Mouse (Mus musculus): Measurements from ENCODE around the gene Cyfip1.
"Not testable (repeated sequence)": the region's sequence is repeated elsewhere in the genome, so short reads cannot be mapped to it uniquely, and the experiment has no call there.

Cyfip1 gene

DNA sequence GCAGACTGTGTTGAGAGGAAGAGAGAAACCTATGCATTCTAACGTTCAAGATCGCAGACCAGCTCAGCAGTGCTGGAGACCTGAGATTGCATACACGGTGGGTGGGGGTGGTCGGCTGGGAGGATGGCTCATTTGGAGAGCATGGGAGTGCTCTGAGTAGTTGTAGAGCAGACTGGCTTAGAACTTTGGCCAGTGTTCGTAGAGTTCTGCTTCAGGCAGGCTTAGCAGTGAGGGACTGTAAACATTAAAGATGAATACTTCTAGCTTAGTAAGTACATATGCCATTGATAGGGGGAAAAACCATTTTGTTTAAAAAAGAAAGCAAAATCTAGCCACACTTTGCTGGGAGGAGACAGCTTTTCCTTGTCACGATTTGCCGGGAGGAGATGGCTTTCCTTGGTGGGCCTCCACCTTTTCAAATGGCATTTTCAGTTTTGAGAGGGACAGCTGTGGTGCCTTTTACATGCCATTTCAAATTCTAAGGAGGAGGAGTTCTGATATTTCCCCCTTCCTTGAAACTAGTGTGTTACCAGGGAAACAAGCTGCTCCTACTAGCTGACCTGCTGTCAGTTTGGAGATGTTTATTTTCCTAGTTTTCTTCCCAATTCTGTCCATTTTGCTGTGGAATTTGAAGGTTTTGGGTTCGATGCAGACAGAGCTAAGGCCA is 24.3 kb downstream of the Cyfip1 start:
- DNase-seq = no peak

DNA sequence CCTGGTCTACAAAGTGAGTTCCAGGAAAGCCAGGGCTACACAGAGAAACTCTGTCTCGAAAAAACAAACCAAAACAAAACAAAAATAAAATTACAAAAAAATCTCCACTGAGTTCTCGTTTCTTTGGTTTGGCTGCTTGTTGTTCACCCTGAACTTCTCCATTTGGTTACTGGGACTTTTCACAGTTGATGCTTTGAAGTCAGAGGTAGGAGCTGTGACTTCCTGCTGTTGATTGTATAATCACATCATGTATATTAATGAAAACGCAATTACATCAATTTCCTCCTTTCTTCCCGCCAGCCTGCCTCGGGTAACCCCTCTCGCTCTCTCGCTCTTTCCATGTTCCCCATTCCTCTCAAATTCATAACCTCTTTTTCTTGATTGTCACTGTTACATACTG is 26.7 kb downstream of the Cyfip1 start:
- no peak for DNase-seq

DNA sequence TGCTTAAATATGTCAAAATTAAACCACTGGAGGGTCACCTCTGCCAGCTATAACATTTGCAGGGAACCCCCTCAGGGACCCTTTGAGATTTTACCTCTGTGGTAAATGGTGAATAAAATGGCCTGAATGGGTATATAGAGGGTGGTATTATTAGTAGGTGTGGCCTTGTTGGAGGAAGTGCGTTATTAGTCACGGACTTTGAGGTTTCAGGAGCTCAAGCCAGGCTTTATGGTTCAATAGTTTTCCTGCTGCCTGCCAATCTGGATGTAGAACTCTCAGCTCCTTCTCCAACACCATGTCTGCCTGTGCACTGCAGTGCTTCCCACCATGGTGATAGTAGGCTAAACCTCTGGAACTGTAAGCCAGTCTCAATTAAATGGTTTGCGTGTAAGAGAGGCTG is 27.7 kb downstream of the Cyfip1 start:
- no peak for DNase-seq

DNA sequence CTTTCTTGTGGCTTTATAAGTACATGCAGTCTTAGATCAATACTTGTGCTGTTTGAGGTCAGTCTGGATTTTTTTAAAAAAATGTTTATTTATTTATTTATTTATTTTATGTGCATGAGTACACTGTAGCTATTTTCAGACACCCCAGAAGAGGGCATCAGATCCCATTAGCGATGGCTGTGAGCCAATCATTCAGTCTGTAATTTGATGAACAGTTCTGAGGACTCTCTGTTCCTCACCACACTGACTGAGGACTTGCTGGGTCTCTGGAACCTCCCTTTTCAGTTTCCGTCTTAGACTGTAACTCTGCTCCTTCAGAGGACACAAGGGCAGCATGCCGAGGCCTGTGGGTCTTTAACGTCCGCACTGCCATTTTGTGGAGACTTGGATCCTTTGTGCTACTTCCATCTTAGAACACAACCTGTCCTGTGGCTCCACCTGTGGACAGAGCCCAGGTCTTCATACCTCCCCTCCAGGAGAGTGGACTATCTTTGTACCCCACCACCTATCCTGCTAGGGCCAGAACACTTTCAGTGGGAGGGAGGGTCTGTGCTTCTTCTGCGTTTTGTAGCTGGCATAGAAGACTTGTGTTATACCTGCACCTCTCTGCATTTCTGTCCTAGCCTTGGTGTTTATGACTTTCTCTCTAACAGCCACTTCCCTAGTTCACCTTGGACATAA is 28.9 kb downstream of the Cyfip1 start:
- DNase-seq = no peak

DNA sequence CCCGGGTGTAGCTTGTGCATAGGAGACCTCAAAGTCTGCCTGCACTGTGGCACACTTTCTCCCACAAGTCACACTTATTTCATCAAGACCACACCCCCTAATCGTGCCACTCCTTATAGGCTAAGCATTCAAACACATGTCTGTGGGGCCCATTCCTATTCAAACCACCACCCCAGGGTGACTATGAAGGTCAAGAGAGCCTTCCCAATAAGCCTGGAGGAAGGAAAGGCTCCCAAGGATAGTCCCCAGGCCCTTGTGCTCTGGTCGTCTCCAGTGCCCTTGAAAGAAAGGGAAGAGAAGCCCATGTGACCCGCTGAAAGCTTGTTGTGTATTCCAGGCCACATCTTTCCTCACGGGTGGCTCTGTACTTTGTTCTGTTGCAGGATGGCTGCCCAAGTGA is 29.9 kb downstream of the Cyfip1 start:
- no peak for DNase-seq

DNA sequence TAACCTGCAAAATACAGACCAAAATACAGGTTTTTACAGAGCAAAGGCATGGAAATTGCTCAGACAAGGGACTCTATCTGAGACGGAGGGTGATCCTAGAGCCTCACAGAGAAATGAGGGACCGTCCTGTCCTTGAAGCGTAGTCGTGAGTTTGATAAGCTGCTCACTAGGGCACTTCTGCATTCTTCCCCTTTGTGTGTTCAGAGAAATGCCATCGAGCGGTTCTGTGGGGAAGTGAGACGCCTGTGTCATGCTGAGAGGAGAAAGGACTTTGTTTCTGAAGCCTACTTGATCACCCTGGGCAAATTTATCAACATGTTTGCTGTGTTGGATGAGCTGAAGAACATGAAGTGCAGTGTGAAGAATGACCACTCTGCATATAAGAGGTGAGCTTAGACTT is 33.2 kb downstream of the Cyfip1 start:
- no peak for DNase-seq

DNA sequence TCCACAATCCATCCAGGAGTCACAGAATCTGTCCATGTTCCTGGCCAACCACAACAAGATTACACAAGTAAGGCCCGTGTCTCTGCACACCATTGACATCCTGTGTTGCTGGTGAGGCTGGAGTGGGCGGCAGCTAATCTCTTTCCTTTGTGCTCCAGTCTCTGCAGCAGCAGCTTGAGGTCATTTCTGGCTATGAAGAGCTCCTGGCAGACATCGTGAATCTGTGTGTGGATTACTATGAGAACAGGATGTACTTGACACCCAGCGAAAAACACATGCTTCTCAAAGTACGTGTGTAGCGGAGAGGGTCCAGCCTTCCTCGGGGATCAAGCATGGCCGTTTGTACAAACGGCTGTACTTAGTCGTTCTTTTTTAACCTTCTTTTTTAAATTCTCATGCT is 36.2 kb downstream of the Cyfip1 start:
- no peak for DNase-seq

DNA sequence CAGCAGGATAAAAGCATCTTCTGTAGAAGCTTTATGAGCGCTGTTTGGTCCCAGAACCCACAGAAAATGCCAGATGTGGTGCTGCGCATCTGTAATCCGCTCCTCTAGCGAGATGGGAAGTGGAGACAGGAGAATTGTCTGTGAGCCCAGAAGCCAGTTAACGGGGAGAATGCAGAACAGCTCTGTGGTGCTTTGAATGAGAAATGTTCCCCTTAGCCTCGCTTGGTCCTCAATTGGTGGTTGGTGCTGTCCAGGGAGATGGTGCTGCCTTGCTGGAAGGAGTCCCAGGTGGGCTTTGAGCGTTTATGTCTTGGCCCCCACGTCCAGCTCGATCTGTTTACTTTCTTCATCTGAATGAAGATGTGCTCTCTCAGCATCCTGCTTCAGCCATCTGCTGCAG is 39.3 kb downstream of the Cyfip1 start:
- no peak for DNase-seq

DNA sequence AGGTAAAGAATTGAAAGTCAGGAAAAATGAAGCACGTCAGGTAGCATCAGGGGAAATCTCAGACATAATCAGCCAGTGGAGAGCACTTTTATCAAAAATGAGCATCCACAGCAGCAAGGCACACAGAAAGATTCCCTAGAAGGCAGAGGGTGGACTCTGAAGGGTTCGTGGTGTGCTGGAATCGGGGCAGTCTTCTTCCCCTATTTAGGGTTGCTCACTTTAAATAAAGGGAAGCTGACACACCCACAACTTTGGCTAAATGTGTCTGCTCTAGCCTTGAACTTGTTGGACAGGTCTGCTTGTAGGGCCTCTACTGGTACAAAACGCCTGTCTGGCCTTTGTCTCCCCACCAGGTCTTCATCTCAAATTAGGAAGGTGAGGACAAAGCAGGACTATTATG is 47.1 kb downstream of the Cyfip1 start:
- no peak for DNase-seq

DNA sequence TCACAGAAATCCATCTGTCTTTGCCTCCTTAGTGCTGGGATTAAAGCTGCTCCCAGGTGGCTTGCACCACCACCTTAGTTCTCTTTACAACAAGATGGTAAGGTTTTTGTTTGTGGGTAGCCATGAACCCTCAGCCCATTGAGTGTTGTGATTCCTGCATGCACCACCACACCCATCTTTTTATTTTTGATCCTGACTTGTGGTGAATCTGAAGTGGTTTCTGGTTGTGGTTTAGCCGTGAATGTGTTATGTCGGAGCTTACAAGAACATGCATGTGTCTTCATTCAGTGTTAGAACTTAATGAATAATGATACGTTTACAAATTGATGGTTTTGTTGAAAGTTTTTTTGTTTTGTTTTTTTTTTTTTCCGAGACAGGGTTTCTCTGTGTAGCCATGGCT is 48.5 kb downstream of the Cyfip1 start:
- DNase-seq = no peak

DNA sequence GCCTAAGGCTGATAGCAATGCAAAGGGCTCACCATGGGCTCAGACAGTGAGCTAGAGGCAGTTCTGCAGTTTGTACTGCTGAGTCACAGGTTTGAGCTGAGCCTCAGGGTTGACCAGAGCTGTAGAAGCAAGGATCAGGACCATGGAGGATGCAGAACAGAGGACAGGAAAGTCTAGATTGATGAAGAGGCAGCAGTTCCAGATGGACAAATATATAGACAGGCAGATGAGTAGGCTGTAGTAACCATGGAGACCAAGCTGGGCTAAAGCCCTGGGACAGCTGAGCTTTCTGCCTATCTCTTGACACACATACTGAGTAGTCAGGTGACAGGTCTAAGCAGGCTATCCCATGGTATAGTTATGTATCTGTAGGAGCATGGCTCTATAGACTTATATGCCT is 49.2 kb downstream of the Cyfip1 start:
- DNase-seq = no peak

DNA sequence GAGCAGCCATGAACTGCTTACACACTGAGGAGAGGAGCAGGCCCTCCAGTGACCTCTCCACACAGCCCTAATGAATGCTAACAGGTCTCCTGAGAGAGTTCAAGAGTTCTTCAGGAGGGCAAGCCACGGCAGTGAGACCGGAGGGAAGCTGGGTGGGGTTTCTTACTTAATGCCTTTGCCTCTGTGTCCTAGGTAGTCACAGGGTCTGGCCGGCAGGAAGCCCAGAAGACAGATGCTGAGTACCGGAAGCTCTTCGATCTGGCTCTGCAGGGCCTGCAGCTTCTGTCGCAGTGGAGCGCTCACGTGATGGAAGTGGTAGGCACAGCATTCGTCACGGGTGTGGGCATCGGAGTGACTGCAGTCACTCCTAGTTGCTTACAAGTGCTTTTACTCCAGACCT is 50.3 kb downstream of the Cyfip1 start:
- DNase-seq = no peak

DNA sequence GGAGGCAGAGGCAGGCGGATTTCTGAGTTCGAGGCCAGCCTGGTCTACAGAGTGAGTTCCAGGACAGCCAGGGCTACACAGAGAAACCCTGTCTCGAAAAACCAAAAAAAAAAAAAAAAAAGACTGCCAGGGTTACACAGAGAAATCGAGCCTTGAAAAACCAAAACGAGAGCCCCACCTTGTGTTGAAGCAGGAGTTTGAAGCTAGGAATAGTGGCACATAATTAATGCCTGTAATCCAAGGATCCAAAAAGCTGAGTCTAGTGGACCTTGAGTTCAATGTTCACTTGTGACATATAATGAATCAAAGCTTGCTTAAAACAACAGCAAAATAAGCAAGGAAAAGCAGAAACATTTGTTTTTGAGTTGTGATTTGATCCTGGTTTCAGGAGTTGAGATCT is 62.2 kb downstream of the Cyfip1 start:
- no peak for DNase-seq

DNA sequence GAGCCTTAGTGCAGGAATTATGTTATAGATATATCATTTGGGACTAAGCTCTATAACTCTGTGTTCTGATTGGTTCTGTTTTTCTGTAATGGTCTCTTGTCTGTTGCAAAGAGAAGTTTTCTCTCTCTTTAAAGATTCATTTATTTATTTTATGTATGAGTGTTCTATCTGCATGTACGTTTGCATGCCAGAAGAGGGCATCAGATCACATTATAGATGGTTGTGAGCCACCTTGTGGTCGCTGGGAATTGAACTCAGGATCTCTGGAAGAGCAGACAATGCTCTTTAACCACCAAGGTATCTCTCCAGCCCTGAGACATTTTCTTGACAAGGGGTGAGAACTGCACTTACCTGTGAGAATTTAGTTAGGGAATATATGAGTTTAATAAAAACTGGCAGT is 63.9 kb downstream of the Cyfip1 start:
- no peak for DNase-seq

DNA sequence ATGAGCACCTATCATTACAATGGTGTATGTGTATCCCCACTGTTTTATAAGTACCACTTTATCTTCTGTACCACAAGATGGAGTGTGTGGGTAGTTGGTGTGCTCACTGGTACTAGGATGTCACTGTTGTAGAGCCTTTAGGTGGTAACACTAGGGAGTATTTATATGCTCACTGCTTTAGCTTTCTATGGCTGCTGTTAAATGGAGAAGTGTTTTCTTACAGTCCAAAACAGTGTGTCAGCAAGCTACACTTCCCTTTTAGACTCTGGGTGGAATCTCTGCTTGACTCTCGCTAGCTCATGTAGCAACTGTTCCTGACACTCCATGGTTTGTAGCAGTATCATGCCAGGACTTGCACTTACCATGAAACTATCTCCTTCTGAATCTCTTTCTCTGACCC is 68.0 kb downstream of the Cyfip1 start:
- no peak for DNase-seq

DNA sequence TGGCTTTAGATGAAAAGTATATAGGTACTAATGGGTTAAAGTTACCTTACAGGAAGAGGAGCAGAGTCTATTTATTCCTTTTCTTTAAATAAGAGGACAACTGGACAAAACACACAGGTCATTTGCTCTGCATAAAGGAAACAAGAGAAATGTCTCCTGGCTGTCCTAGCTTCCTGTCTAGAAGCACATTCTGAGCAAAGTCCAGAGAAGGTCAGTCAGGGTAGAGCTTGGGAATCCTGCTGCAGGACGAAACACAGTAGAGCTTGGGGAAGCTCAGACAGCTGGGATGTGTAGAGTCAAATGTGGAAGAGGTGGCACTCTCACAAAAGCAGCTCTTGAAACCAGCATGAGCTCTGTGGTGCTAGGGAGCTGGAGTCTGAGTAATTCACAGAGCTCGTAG is 68.8 kb downstream of the Cyfip1 start:
- DNase-seq = no peak

DNA sequence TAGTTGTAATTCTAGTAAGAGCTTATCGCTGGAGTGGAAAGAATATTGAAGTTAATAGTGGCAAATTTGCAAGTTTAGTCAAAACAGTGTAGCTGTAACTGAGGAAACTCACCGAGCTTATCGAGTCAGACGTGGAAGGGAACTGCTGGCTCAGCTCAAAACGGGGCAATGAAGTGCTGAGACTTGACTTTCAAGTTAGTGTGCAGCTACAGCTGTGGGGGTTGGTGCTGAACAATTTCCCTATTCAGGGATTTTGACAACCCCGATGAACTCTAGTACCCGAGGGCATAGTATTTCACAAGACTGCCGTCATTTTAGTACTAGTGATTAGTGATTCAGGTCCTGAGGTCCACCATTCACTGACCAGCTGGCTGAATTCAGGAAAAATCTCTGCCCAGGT is 69.8 kb downstream of the Cyfip1 start:
- no peak for DNase-seq

DNA sequence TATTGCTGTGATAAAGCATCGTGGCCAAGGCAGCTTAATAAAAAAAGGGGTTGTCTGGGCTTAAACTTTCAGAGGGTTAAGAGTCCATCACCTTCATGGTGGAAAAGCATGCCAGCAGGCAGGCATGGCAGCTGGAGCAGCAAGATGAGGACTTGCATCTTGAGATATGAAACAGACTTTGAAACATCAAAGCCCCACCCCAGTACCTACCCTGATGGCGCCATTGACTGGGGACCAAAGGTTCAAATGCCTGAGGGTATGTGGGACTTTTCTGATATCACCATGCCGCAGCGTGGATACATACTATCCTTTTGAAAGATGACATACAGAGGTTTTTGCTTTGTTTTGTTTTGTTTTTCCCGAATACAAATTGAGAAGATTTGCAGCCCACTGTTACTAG is 70.6 kb downstream of the Cyfip1 start:
- DNase-seq = no peak

DNA sequence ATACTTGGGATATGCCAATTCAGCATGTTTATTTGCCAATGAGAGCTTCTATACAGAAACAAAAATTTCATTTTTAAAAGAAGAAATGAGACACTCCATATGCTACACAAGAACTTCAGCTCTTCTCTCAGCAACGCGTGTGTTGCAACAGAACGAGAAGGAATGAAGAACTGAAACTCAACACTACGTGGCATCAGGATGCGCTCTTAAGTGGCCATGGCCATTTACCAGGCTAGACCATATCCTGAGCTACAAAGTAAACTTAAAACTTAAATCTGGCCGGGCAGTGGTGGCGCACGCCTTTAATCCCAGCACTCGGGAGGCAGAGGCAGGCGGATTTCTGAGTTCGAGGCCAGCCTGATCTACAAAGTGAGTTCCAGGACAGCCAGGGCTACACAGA is 76.8 kb downstream of the Cyfip1 start:
- not testable (repeated sequence) for DNase-seq

DNA sequence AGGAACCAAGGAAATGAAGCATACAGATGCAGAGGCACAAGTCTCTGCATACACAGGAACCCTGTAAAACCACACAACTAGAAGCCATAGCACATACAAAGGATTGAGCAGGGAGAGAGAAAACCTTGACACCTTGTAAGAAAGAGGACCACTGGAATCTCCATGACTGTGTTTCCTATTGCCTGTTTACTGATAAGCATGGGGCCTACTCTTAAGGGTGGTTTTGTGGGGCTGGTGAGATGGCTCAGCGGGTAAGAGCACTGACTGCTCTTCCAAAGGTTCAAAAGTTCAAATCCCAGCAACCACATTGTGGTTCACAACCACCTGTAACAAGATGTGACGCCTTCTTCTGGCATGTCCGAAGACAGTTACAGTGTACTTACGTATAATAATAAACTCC is 85.7 kb downstream of the Cyfip1 start:
- DNase-seq = no peak

DNA sequence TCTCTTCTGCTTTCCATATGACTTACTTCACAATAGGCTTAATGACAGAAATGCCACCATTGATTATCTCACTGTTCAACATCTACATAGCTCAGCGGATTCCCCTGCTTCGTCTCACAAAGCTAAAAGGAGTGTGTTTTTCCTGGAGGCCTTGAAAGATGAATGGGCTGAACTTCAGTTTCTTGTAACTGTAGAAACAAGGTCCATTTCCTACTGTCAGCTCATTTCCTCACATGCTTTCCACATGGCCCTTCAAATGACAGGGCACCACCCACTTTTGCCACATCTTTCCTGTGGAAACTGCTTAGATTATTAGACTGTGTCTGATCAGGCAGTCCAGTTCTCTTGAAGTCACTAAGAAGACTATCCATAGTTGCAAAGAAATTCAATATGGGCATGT is 87.1 kb downstream of the Cyfip1 start:
- DNase-seq = no peak

DNA sequence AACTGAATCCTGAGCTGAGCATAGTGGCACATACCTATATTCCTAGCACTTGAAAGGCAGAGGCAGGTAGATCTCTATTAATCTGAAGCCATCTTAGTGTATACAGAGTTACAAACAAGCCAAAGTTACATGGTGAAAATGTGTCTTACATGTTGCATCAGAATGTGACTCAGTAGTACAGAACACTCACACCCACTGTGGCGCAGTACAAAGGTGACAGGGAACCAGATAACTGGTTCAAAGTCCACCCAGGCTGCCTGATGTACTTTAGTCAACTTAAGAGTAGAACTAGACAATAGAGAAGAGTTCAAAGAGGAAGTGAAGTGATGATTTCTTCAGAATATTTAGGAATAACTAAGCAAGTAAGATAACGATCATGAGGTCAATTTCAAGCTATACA is 93.5 kb downstream of the Cyfip1 start:
- DNase-seq = no peak

DNA sequence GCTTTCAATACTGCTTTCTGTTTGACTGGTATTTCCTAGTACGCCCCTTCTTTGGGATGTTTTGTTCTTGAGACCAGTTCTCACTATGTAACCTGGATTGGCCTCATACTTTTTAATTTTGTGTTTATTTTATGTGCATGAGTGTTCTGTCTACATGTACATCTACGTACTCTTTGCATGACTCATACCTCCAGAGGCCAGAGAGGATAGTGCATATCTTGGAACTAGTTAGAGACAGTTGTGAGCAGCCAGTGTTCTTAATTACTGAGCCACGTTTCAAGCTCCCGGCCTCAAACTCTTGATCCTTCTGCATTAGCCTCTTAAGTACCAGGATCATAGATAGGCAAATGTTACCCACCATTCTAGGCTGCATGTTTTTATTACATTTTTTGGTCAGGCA is 96.8 kb downstream of the Cyfip1 start:
- DNase-seq = no peak

DNA sequence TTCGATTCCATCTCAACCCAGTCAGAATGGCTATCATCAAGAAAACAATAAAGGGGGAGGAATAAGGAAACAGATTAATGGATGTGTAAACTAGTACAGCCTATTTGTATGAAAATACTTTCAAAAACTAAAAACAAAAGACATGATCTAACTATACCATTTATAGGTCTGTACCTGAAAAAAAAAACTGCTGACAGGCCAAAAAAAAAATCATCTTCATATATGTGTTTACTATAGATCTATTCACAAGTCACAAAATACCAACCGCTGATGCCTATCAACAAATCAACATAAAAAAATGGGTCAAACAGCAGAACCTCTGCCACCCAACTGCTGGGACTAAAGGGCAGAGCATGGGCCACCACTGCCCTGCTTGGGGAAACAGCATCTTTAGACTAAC is 114.5 kb downstream of the Cyfip1 start:
- DNase-seq = no peak

DNA sequence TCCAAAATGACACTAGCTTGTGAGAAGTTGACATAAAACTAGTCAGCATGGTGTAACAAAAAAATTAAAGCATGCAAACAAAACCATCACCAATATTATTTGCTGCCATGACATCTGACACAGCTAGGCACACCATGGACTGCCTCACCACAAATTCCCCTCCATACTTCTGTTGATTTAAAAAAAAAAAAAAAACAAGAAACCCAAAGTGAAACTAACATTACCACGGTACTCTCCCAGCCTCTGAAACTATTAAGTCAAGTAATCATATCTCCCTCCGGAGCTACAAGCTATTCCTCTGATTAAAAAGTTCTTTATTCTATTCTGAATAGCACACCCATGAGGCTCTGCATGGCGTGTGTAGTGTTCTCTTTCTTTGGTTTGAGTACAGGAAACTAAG is 115.6 kb downstream of the Cyfip1 start:
- no peak for DNase-seq

Data from cerebellum, adult 9-11 months (tissue).